Mouse (Mus musculus) heart, embryonic 14.5 days (tissue): ENCODE measurements around the gene Bgn. TPM values are rescaled to one million over a fixed set of nuclear protein-coding genes. Genes with fewer than 3 reads are reported as not detected.

Experiments
- ATAC-seq: fragments of 200-750 bp; cut with Nextera tagmentation; 2 replicates; pipeline ENCODE4 v1.8.0; 2017; ENCODE audit warnings: low read depth, moderate TSS enrichment; ENCODE audit not compliant: insufficient number of reproducible peaks, insufficient read depth, low FRiP score
- H3K27ac ChIP-seq, 2 experiments: fragments of 200-500 bp in 1 of 2; fragments of 300-500 bp in 1 of 2; sonication (generic) in 1 of 2; replicated peaks in 1 of 2; 2 replicates each; pipeline ENCODE4 v1.5.1; 2012 to 2014; ENCODE audit warnings: low read depth in 2 of 2, low read length in 2 of 2, control low read depth in 1 of 2, mild to moderate bottlenecking in 1 of 2, mixed read lengths in 1 of 2; ENCODE audit not compliant: control insufficient read depth in 1 of 2, insufficient read depth in 1 of 2
- H3K27me3 ChIP-seq: fragments of 300-500 bp; sonication (generic); 2 replicates; pipeline ENCODE4 v1.6.1; 2014; ENCODE audit warnings: mild to moderate bottlenecking, low read length, control low read depth; ENCODE audit not compliant: control insufficient read depth, insufficient read depth
- H3K36me3 ChIP-seq: fragments of 300-500 bp; sonication (generic); 2 replicates; pipeline ENCODE4 v1.6.1; 2014; ENCODE audit warnings: mild to moderate bottlenecking, control low read depth, low read length, mixed read lengths; ENCODE audit not compliant: control insufficient read depth, insufficient read depth
- H3K4me1 ChIP-seq, 2 experiments: fragments of 200-500 bp in 1 of 2; fragments of 300-500 bp in 1 of 2; sonication (generic) in 1 of 2; 2 replicates each; pipeline ENCODE4 v1.6.1; 2012 to 2014; ENCODE audit warnings: low read length in 2 of 2, control low read depth in 1 of 2, mixed read lengths in 1 of 2; ENCODE audit not compliant: control insufficient read depth in 2 of 2, insufficient read depth in 2 of 2
- H3K4me2 ChIP-seq: fragments of 300-500 bp; sonication (generic); 2 replicates; pipeline ENCODE4 v1.6.1; 2014; ENCODE audit warnings: mild to moderate bottlenecking, low read length
- H3K4me3 ChIP-seq, 2 experiments: fragments of 200-500 bp in 1 of 2; fragments of 300-500 bp in 1 of 2; sonication (generic) in 1 of 2; 2 replicates each; pipeline ENCODE4 v1.5.1; 2012 to 2014; ENCODE audit warnings: low read length in 2 of 2, mild to moderate bottlenecking in 2 of 2, control low read depth in 1 of 2, low read depth in 1 of 2, moderate library complexity in 1 of 2; ENCODE audit not compliant: control insufficient read depth in 1 of 2, insufficient read depth in 1 of 2
- H3K9ac ChIP-seq: fragments of 300-500 bp; sonication (generic); 2 replicates; pipeline ENCODE4 v1.6.1; 2014; ENCODE audit warnings: mild to moderate bottlenecking, low read length
- H3K9me3 ChIP-seq: fragments of 300-500 bp; sonication (generic); 2 replicates; pipeline ENCODE4 v1.6.1; 2016; ENCODE audit warnings: low read length, control low read depth; ENCODE audit not compliant: control insufficient read depth
- WGBS: fragments of 180-500 bp; shearing (Covaris S2); extraction: QIAGEN DNeasy Blood & Tissue Kit; methylation state at CpG from one replicate; pipeline ENCODE4 v1.1.7; 2014; 5-methylcytosine and 5-hydroxymethylcytosine counted together
- polyA plus RNA-seq: library from polyadenylated mRNA; unstranded; fragments of >200 nt; fragmentation: Nextera tagmentation; extraction: Ambion mirVana; gene quantifications from 2 replicates; pipeline ENCODE4 v1.2.1, GENCODE M21; 2014

Gene Bgn
- polyA plus RNA-seq, 1 experiment from 2014 or later, result 130 TPM

GRCm38 (mm10) chrX:73477500-73477899, 5.9 kb upstream of the Bgn start:
- ATAC-seq, result no peak
- 0 out of 4 replicates have a peak overlapping the region, but pooled peaks of 1 of the 2 experiments have one; percentile 50 for H3K27ac ChIP-seq
- H3K9me3 ChIP-seq, result no peaks in the 10 kb centered on the region

GRCm38 (mm10) chrX:73479656-73480055, 3.7 kb upstream of the Bgn start:
- Histone ChIP-seq H3K9ac (no peak overlapping the region), H3K27me3 (no peaks in the 10 kb centered on the region), H3K36me3 (no peaks in the 10 kb centered on the region), H3K4me1 (peaks cover 5 to 6% of the 10 kb centered on the region in 2 experiments), H3K9me3 (no peaks in the 10 kb centered on the region), H3K4me2 (no peak overlapping the region), H3K27ac (peak overlapping the region in 1 of 2 experiments; percentile 19; a peak in 1 of 4 replicates), H3K4me3 (no peak overlapping the region)
- ATAC-seq, result no peak

More at GRCm38 (mm10) chrX:73477500-73477899, 5.9 kb upstream of the Bgn start:
- Histone ChIP-seq H3K4me1 (peaks cover 7 to 8% of the 10 kb centered on the region in 2 experiments), H3K4me3 (no peak overlapping the region), H3K27me3 (no peaks in the 10 kb centered on the region), H3K36me3 (no peaks in the 10 kb centered on the region), H3K4me2 (no peak overlapping the region), H3K9ac (no peak overlapping the region)
- WGBS, result 69% methylated on average over 2 of the region's 2 CpGs

GRCm38 (mm10) chrX:73480334-73480733, 3.1 kb upstream of the Bgn start:
- peak overlapping the region in 1 of 2 experiments; percentile 19; a peak in 1 of 4 replicates for H3K27ac ChIP-seq
- no peaks in the 10 kb centered on the region for H3K9me3 ChIP-seq
- WGBS, result 50% methylated on average over 2 of the region's 2 CpGs
- no peaks in the 10 kb centered on the region for H3K27me3 ChIP-seq
- no peaks in the 10 kb centered on the region for H3K36me3 ChIP-seq
- H3K9ac ChIP-seq, result no peak overlapping the region
- no peak for ATAC-seq
- no peak overlapping the region for H3K4me2 ChIP-seq
- no peaks in the 10 kb centered on the region; a peak in 1 of 4 replicates for H3K4me1 ChIP-seq
- no peak overlapping the region for H3K4me3 ChIP-seq

GRCm38 (mm10) chrX:73482643-73483483, 539 bp upstream of the Bgn start:
- WGBS, result 55% methylated on average over 1 of the region's 4 CpGs
- peak overlapping the region; percentile 55 for H3K4me2 ChIP-seq
- no peaks in the 10 kb centered on the region; a peak in 1 of 4 replicates for H3K4me1 ChIP-seq
- H3K27ac ChIP-seq, result peak overlapping the region; percentile 70 to 75; a peak in 3 of 4 replicates
- no peak for ATAC-seq
- H3K27me3 ChIP-seq, result no peaks in the 10 kb centered on the region
- no peak overlapping the region for H3K9ac ChIP-seq
- H3K36me3 ChIP-seq, result no peaks in the 10 kb centered on the region
- peak overlapping the region in 1 of 2 experiments; percentile 40; a peak in 1 of 4 replicates for H3K4me3 ChIP-seq
- no peaks in the 10 kb centered on the region for H3K9me3 ChIP-seq

GRCm38 (mm10) chrX:73484076-73484475, 674 bp downstream of the Bgn start:
- ATAC-seq, result no peak
- peak overlapping the region; percentile 70 for H3K9ac ChIP-seq
- no peaks in the 10 kb centered on the region for H3K9me3 ChIP-seq
- H3K36me3 ChIP-seq, result no peaks in the 10 kb centered on the region
- no peaks in the 10 kb centered on the region; a peak in 1 of 4 replicates for H3K4me1 ChIP-seq
- H3K27me3 ChIP-seq, result no peaks in the 10 kb centered on the region
- H3K4me2 ChIP-seq, result peak overlapping the region; percentile 55
- peak overlapping the region; percentile 40 for H3K4me3 ChIP-seq
- WGBS, result 67% methylated on average over 1 of the region's 1 CpGs
- H3K27ac ChIP-seq, result peak overlapping the region; percentile 35 to 75; a peak in 2 of 4 replicates

GRCm38 (mm10) chrX:73484870-73485269, 1.5 kb downstream of the Bgn start:
- Histone ChIP-seq H3K9ac (peak overlapping the region; percentile 70; the same call in 1 of the 2 replicates), H3K9me3 (no peaks in the 10 kb centered on the region), H3K27me3 (no peaks in the 10 kb centered on the region), H3K4me3 (peak overlapping the region; percentile 40; a peak in 3 of 4 replicates), H3K36me3 (no peaks in the 10 kb centered on the region), H3K4me1 (no peaks in the 10 kb centered on the region; a peak in 1 of 4 replicates), H3K27ac (no peak overlapping the region), H3K4me2 (peak overlapping the region; percentile 55)
- ATAC-seq, result no peak
- WGBS, result 75% methylated on average over 4 of the region's 4 CpGs

- Histone ChIP-seq H3K27me3 (no peaks in the 10 kb centered on the region), H3K27ac (no peak overlapping the region), H3K9me3 (no peaks in the 10 kb centered on the region), H3K36me3 (peaks cover 5% of the 10 kb centered on the region; the same call in 1 of the 2 replicates), H3K9ac (no peak overlapping the region), H3K4me3 (no peak overlapping the region), H3K4me2 (no peak overlapping the region), H3K4me1 (no peaks in the 10 kb centered on the region)
- 64% methylated on average over 5 of the region's 5 CpGs for WGBS
- ATAC-seq, result no peak
Measured at GRCm38 (mm10) chrX:73486920-73487319, 3.5 kb downstream of the Bgn start.
